Mouse (Mus musculus): ENCODE measurements at regions not wholly inside any gene's neighbourhood (a gene's known extent, or its start where the extent isn't known, plus 50 kb on each side); places are given as distances from the start of the nearest gene placed in this dataset.
"Not testable (repeated sequence)": the region's sequence is repeated elsewhere in the genome, so short reads cannot be mapped to it uniquely, and the experiment has no call there.

- DNase-seq (ENCODE audit: low spot score in 2 of 2), result no peak
These were observed 790.5 kb upstream of the Cdh8 start for GRCm38 (mm10) chr8:100206557-100207349.

GRCm38 (mm10) chr8:100193228-100193627, 777.0 kb upstream of the Cdh8 start:
- DNase-seq (ENCODE audit: low spot score in 2 of 2), result no peak

- DNase-seq (ENCODE audit: low spot score in 2 of 2), result no peak
These were observed 774.4 kb upstream of the Cdh8 start for GRCm38 (mm10) chr8:100190698-100191097.

- no peak for DNase-seq (ENCODE audit: low spot score in 2 of 2)
These were observed 771.7 kb upstream of the Cdh8 start for GRCm38 (mm10) chr8:100187976-100188375.

GRCm38 (mm10) chr8:100176502-100176901, 760.2 kb upstream of the Cdh8 start:
- no peak for DNase-seq (ENCODE audit: low spot score in 2 of 2)

- DNase-seq (ENCODE audit: low spot score in 2 of 2), result no peak
These were observed 729.1 kb upstream of the Cdh8 start for GRCm38 (mm10) chr8:100145411-100145810.

- no peak for DNase-seq (ENCODE audit: low spot score in 2 of 2)
These were observed 727.9 kb upstream of the Cdh8 start for GRCm38 (mm10) chr8:100144124-100144680.

GRCm38 (mm10) chr8:100104412-100105365, 688.4 kb upstream of the Cdh8 start:
- no peak for DNase-seq (ENCODE audit: low spot score in 2 of 2)

- peak; percentile 4 to 42 for DNase-seq (ENCODE audit: low spot score in 2 of 2)
These were observed 685.7 kb upstream of the Cdh8 start for GRCm38 (mm10) chr8:100101957-100102356.

GRCm38 (mm10) chr8:100072059-100072729, 655.9 kb upstream of the Cdh8 start:
- DNase-seq (ENCODE audit: low spot score in 2 of 2), result peak; percentile 3 to 34

- no peak for DNase-seq (ENCODE audit: low spot score in 2 of 2)
These were observed 653.5 kb upstream of the Cdh8 start for GRCm38 (mm10) chr8:100069761-100070160.

GRCm38 (mm10) chr8:100038931-100039330, 622.7 kb upstream of the Cdh8 start:
- DNase-seq (ENCODE audit: low spot score in 2 of 2), result peak in 1 of 2 experiments; percentile 53

- DNase-seq (ENCODE audit: low spot score in 2 of 2), result no peak
These were observed 618.2 kb upstream of the Cdh8 start for GRCm38 (mm10) chr8:100034474-100034873.

GRCm38 (mm10) chr8:100030358-100030757, 614.1 kb upstream of the Cdh8 start:
- not testable (repeated sequence) for DNase-seq (ENCODE audit: low spot score in 2 of 2)

GRCm38 (mm10) chr8:100015638-100016037, 599.4 kb upstream of the Cdh8 start:
- DNase-seq (ENCODE audit: low spot score in 2 of 2), result no peak

GRCm38 (mm10) chr8:99999554-99999953, 583.3 kb upstream of the Cdh8 start:
- DNase-seq (ENCODE audit: low spot score in 2 of 2), result no peak

- DNase-seq (ENCODE audit: low spot score in 2 of 2), result no peak
These were observed 567.4 kb upstream of the Cdh8 start for GRCm38 (mm10) chr8:99983696-99984095.

GRCm38 (mm10) chr8:99954697-99955096, 538.4 kb upstream of the Cdh8 start:
- no peak for DNase-seq (ENCODE audit: low spot score in 2 of 2)

- no peak for DNase-seq (ENCODE audit: low spot score in 2 of 2)
These were observed 537.6 kb upstream of the Cdh8 start for GRCm38 (mm10) chr8:99953876-99954275.

GRCm38 (mm10) chr8:99933159-99933558, 516.9 kb upstream of the Cdh8 start:
- no peak for DNase-seq (ENCODE audit: low spot score in 2 of 2)

Data from layer of hippocampus, adult 18-20 months (tissue).